Mouse (Mus musculus): Measurements from ENCODE around the gene Commd3. TPM values are rescaled to one million over a fixed set of nuclear protein-coding genes. Genes with fewer than 3 reads are reported as not detected.
A peak's percentile ranks its signal among the peaks of the same experiment; 100 is the strongest.

Gene Commd3
- polyA plus RNA-seq (2012; fragmentation: generic; extraction: Trizol): 121 TPM

- Histone ChIP-seq H3K4me2 (ENCODE audit: low read depth) (peak within 1 kb of the TSS; percentile 89), H3K27me3 (ENCODE audit: control insufficient read depth, insufficient read depth, insufficient read length) (no peaks in the 10 kb centered on the region), H3K36me3 (ENCODE audit: control insufficient read depth, insufficient read depth) (no peaks in the 10 kb centered on the region), H3K79me2 (ENCODE audit: control insufficient read depth, insufficient read depth) (peaks cover 14% of the 10 kb centered on the region), H3K4me3 (peak within 1 kb of the TSS; percentile 78), H3ac (ENCODE audit: control insufficient read depth, insufficient read length) (peak within 1 kb of the TSS; percentile 64)
- TF ChIP-seq POLR2AphosphoS2 (IDR thresholded peaks at IDR 0.05; ENCODE audit: insufficient read length, low read depth): peak; percentile 73
- TF ChIP-seq TCF12 (IDR thresholded peaks at IDR 0.05; ENCODE audit: insufficient read depth, poor library complexity, severe bottlenecking): no peak
- TF ChIP-seq POLR2A (IDR thresholded peaks at IDR 0.05; ENCODE audit: insufficient read length, low read depth): peak; percentile 77
- peak; percentile 90 for TF ChIP-seq USF1 (IDR thresholded peaks at IDR 0.05; ENCODE audit: low read depth)
- TF ChIP-seq E2F4 (IDR thresholded peaks at IDR 0.05; ENCODE audit: insufficient read depth): no peak
- TF ChIP-seq MYOD1 (IDR thresholded peaks at IDR 0.05; ENCODE audit: control insufficient read depth in 1 of 3, insufficient read length in 2 of 3, low read depth in 2 of 3): peak in 1 of 3 experiments; percentile 24
Measured at GRCm38 (mm10) chr2:18672133-18672765, at the start of gene Commd3. Gene Commd3, plus strand, starts transcription at chr2:18672384.

GRCm38 (mm10) chr2:18623219-18623618 is 49.0 kb upstream of the Commd3 start:
- Histone ChIP-seq H3K4me3 (no peak overlapping the region), H3ac (ENCODE audit: control insufficient read depth, insufficient read length) (no peak overlapping the region), H3K27me3 (ENCODE audit: control insufficient read depth, insufficient read depth, insufficient read length) (peaks cover 7% of the 10 kb centered on the region), H3K36me3 (ENCODE audit: control insufficient read depth, insufficient read depth) (no peaks in the 10 kb centered on the region), H3K79me2 (ENCODE audit: control insufficient read depth, insufficient read depth) (no peaks in the 10 kb centered on the region), H3K4me2 (ENCODE audit: low read depth) (no peak overlapping the region)
- TF ChIP-seq TCF3 (IDR thresholded peaks at IDR 0.05; ENCODE audit: insufficient read length, low read depth) (no peak), MYOG (IDR thresholded peaks at IDR 0.05; ENCODE audit: control insufficient read depth in 1 of 3, insufficient read depth in 1 of 3, insufficient read length in 2 of 3, low read depth in 2 of 3) (no peak), TCF12 (IDR thresholded peaks at IDR 0.05; ENCODE audit: insufficient read depth, poor library complexity, severe bottlenecking) (no peak), USF1 (IDR thresholded peaks at IDR 0.05; ENCODE audit: low read depth) (no peak), POLR2AphosphoS2 (IDR thresholded peaks at IDR 0.05; ENCODE audit: insufficient read length, low read depth) (no peak), POLR2A (IDR thresholded peaks at IDR 0.05; ENCODE audit: insufficient read length, low read depth) (no peak), SRF (IDR thresholded peaks at IDR 0.05; ENCODE audit: control insufficient read depth, insufficient read length, low read depth) (no peak), E2F4 (IDR thresholded peaks at IDR 0.05; ENCODE audit: insufficient read depth) (no peak)

GRCm38 (mm10) chr2:18630547-18630946 is 41.6 kb upstream of the Commd3 start:
- no peaks in the 10 kb centered on the region for H3K79me2 ChIP-seq (ENCODE audit: control insufficient read depth, insufficient read depth)
- TF ChIP-seq CEBPB (IDR thresholded peaks at IDR 0.05; ENCODE audit: insufficient read depth, poor library complexity, severe bottlenecking) (no peak), REST (IDR thresholded peaks at IDR 0.05; ENCODE audit: insufficient read depth, insufficient read length) (no peak), MYOG (IDR thresholded peaks at IDR 0.05; ENCODE audit: control insufficient read depth in 1 of 3, insufficient read depth in 1 of 3, insufficient read length in 2 of 3, low read depth in 2 of 3) (no peak), USF1 (IDR thresholded peaks at IDR 0.05; ENCODE audit: low read depth) (no peak), TCF3 (IDR thresholded peaks at IDR 0.05; ENCODE audit: insufficient read length, low read depth) (no peak), SRF (IDR thresholded peaks at IDR 0.05; ENCODE audit: control insufficient read depth, insufficient read length, low read depth) (no peak), POLR2A (IDR thresholded peaks at IDR 0.05; ENCODE audit: insufficient read length, low read depth) (no peak), POLR2AphosphoS2 (IDR thresholded peaks at IDR 0.05; ENCODE audit: insufficient read length, low read depth) (no peak), E2F4 (IDR thresholded peaks at IDR 0.05; ENCODE audit: insufficient read depth) (no peak), MYOD1 (IDR thresholded peaks at IDR 0.05; ENCODE audit: control insufficient read depth in 1 of 3, insufficient read length in 2 of 3, low read depth in 2 of 3) (no peak), MAX (IDR thresholded peaks at IDR 0.05; ENCODE audit: low read depth) (no peak)
- no peaks in the 10 kb centered on the region for H3K36me3 ChIP-seq (ENCODE audit: control insufficient read depth, insufficient read depth)
- H3K27me3 ChIP-seq (ENCODE audit: control insufficient read depth, insufficient read depth, insufficient read length): peaks cover 18% of the 10 kb centered on the region
- no peak overlapping the region for H3K4me2 ChIP-seq (ENCODE audit: low read depth)
- no peak overlapping the region for H3ac ChIP-seq (ENCODE audit: control insufficient read depth, insufficient read length)
- H3K4me3 ChIP-seq: no peak overlapping the region

- Histone ChIP-seq H3K79me2 (ENCODE audit: control insufficient read depth, insufficient read depth) (no peaks in the 10 kb centered on the region), H3K4me3 (no peak overlapping the region), H3K27me3 (ENCODE audit: control insufficient read depth, insufficient read depth, insufficient read length) (peaks cover 5% of the 10 kb centered on the region), H3K36me3 (ENCODE audit: control insufficient read depth, insufficient read depth) (no peaks in the 10 kb centered on the region), H3K4me2 (ENCODE audit: low read depth) (no peak overlapping the region), H3ac (ENCODE audit: control insufficient read depth, insufficient read length) (no peak overlapping the region)
- TF ChIP-seq MYOG (IDR thresholded peaks at IDR 0.05; ENCODE audit: control insufficient read depth in 1 of 3, insufficient read depth in 1 of 3, insufficient read length in 2 of 3, low read depth in 2 of 3): peak in 1 of 3 experiments; percentile 5
- TF ChIP-seq REST (IDR thresholded peaks at IDR 0.05; ENCODE audit: insufficient read depth, insufficient read length): no peak
Measured at GRCm38 (mm10) chr2:18635052-18635451, 37.1 kb upstream of the Commd3 start.

- no peaks in the 10 kb centered on the region for H3K79me2 ChIP-seq (ENCODE audit: control insufficient read depth, insufficient read depth)
- H3ac ChIP-seq (ENCODE audit: control insufficient read depth, insufficient read length): no peak overlapping the region
- TF ChIP-seq POLR2AphosphoS2 (IDR thresholded peaks at IDR 0.05; ENCODE audit: insufficient read length, low read depth) (no peak), E2F4 (IDR thresholded peaks at IDR 0.05; ENCODE audit: insufficient read depth) (no peak), USF1 (IDR thresholded peaks at IDR 0.05; ENCODE audit: low read depth) (no peak), MYOG (IDR thresholded peaks at IDR 0.05; ENCODE audit: control insufficient read depth in 1 of 3, insufficient read depth in 1 of 3, insufficient read length in 2 of 3, low read depth in 2 of 3) (no peak), SRF (IDR thresholded peaks at IDR 0.05; ENCODE audit: control insufficient read depth, insufficient read length, low read depth) (no peak), TCF3 (IDR thresholded peaks at IDR 0.05; ENCODE audit: insufficient read length, low read depth) (no peak)
Measured at GRCm38 (mm10) chr2:18648563-18648962, 23.6 kb upstream of the Commd3 start.

More at GRCm38 (mm10) chr2:18648563-18648962, 23.6 kb upstream of the Commd3 start:
- Histone ChIP-seq H3K4me2 (ENCODE audit: low read depth) (no peak overlapping the region), H3K4me3 (no peak overlapping the region), H3K27me3 (ENCODE audit: control insufficient read depth, insufficient read depth, insufficient read length) (peaks cover 4% of the 10 kb centered on the region), H3K36me3 (ENCODE audit: control insufficient read depth, insufficient read depth) (no peaks in the 10 kb centered on the region)

Data from myocyte (in vitro differentiated cells).